Mouse (Mus musculus) lung, embryonic 15.5 days (tissue): Measurements from ENCODE around the gene Fyb2. TPM values are rescaled to one million over a fixed set of nuclear protein-coding genes. Genes with fewer than 3 reads are reported as not detected.

Experiments used
- ATAC-seq: fragments of 200-750 bp; cut with Nextera tagmentation; 2 replicates; pipeline ENCODE4 v1.8.0; 2017; ENCODE audit warnings: moderate number of reproducible peaks, borderline replicate concordance; ENCODE audit not compliant: low FRiP score, low TSS enrichment; ENCODE audit errors: extremely low read depth
- H3K27ac ChIP-seq: fragments of 300-500 bp; sonication (generic); 2 replicates; pipeline ENCODE4 v1.5.1; 2015; ENCODE audit warnings: moderate library complexity, mild to moderate bottlenecking, inconsistent platforms
- H3K27me3 ChIP-seq: fragments of 300-500 bp; sonication (generic); 2 replicates; pipeline ENCODE4 v1.6.1; 2015; ENCODE audit warnings: inconsistent platforms
- H3K36me3 ChIP-seq: fragments of 300-500 bp; sonication (generic); 2 replicates; pipeline ENCODE4 v1.6.1; 2015; ENCODE audit warnings: inconsistent platforms
- H3K4me1 ChIP-seq: fragments of 300-500 bp; sonication (generic); 2 replicates; pipeline ENCODE4 v1.6.1; 2015; ENCODE audit warnings: inconsistent platforms
- H3K4me2 ChIP-seq: fragments of 300-500 bp; sonication (generic); 2 replicates; pipeline ENCODE4 v1.6.1; 2015; ENCODE audit warnings: inconsistent platforms, mild to moderate bottlenecking, moderate library complexity
- H3K4me3 ChIP-seq: fragments of 300-500 bp; sonication (generic); 2 replicates; pipeline ENCODE4 v1.5.1; 2015; ENCODE audit warnings: mild to moderate bottlenecking, inconsistent platforms
- H3K9ac ChIP-seq: fragments of 300-500 bp; sonication (generic); 2 replicates; pipeline ENCODE4 v1.6.1; 2015; ENCODE audit warnings: inconsistent platforms
- H3K9me3 ChIP-seq: fragments of 300-500 bp; sonication (generic); 2 replicates; pipeline ENCODE4 v1.6.1; 2016; ENCODE audit warnings: inconsistent platforms
- WGBS: fragments of 180-500 bp; shearing (Covaris S2); methylation state at CpG from one replicate; pipeline ENCODE4 v1.1.7; 2015; 5-methylcytosine and 5-hydroxymethylcytosine counted together
- polyA plus RNA-seq: library from polyadenylated mRNA; unstranded; fragments of >200 nt; fragmentation: Nextera tagmentation; extraction: Ambion mirVana; gene quantifications from 2 replicates; pipeline ENCODE4 v1.2.1, GENCODE M21; 2015

The Fyb2 gene
- polyA plus RNA-seq, 1 experiment from 2014 or later = 0.26 TPM

DNA sequence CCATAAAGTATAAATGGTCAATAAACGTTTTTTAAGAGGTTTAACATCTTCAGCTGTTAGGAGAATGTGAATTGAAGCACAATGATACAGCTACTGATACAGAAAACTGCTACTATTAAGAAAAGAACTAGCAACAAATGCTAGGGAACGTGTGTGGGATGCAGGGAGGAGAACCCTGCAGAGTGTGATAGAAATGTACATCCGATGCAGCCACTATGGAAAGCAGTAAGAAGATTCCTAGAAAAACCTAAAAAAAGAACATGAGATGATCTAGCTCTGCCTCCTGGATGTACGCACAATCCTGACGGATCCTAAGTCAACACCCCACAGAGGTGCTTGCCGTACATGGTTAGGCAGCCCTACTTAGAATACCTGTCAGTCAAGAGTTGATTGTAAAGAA, 114.0 kb downstream of the Fyb2 start:
- no peak for ATAC-seq
- no peaks in the 10 kb centered on the region for H3K9me3 ChIP-seq
- H3K27ac ChIP-seq = no peak overlapping the region
- no peak overlapping the region for H3K4me2 ChIP-seq
- no peaks in the 10 kb centered on the region for H3K36me3 ChIP-seq
- H3K4me3 ChIP-seq = no peak overlapping the region
- no peaks in the 10 kb centered on the region for H3K27me3 ChIP-seq
- WGBS = 66% methylated on average over 6 of the region's 6 CpGs
- H3K9ac ChIP-seq = no peak overlapping the region
- no peaks in the 10 kb centered on the region for H3K4me1 ChIP-seq

- H3K9ac ChIP-seq = no peak overlapping the region
- H3K27me3 ChIP-seq = no peaks in the 10 kb centered on the region
- no peaks in the 10 kb centered on the region for H3K36me3 ChIP-seq
- no peak overlapping the region for H3K27ac ChIP-seq
- no peak overlapping the region for H3K4me3 ChIP-seq
- H3K9me3 ChIP-seq = no peaks in the 10 kb centered on the region
- WGBS = 49% methylated on average over 8 of the region's 8 CpGs
- H3K4me2 ChIP-seq = no peak overlapping the region
- H3K4me1 ChIP-seq = no peaks in the 10 kb centered on the region
- ATAC-seq = no peak
These were observed 117.8 kb downstream of the Fyb2 start for GRCm38 (mm10) chr4:105031104-105031503.

DNA sequence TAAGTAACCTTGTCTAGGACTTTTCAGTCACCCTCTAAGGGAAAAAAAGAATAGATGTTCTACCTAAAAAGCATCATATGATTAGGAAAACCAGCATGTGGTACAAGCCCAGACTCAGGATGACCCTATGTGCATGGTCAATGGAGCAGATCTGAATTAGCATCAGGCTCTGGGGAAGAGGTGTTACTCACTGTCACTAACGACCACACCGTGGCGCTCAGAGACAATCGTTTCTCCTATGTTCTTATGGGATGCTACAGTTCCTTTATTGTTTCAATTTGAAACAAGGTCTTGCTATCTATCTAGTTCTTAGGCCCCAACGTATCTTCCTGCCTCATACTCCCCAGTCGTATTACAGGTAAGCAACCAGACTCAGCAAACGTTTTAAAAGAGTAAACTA, 119.9 kb downstream of the Fyb2 start:
- no peak overlapping the region for H3K4me3 ChIP-seq
- no peak overlapping the region for H3K27ac ChIP-seq
- H3K4me1 ChIP-seq = no peaks in the 10 kb centered on the region
- H3K9me3 ChIP-seq = no peaks in the 10 kb centered on the region
- no peaks in the 10 kb centered on the region for H3K36me3 ChIP-seq
- no peak overlapping the region for H3K4me2 ChIP-seq
- no peaks in the 10 kb centered on the region for H3K27me3 ChIP-seq
- WGBS = 54% methylated on average over 7 of the region's 7 CpGs
- no peak overlapping the region for H3K9ac ChIP-seq
- ATAC-seq = no peak

DNA sequence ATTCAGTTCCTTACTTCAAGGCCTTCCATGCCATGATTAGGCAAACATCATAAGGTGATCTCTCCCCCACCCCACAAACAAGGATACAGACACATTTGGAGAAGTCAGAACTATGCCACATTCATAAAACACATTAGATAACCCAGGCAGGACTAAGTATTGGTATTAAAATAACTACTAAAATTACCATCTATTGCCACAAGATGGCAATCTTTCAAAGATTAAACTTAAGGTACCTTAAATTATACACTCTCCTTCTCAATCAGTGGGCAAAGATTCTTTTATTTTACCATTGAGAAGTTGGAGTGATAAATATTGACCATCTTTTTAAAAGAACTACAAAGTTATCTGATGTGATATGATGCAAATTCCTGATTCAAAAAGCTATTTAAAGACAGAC, 121.0 kb downstream of the Fyb2 start:
- Histone ChIP-seq H3K4me1 (no peaks in the 10 kb centered on the region), H3K4me2 (no peak overlapping the region), H3K27me3 (no peaks in the 10 kb centered on the region), H3K9ac (no peak overlapping the region), H3K36me3 (no peaks in the 10 kb centered on the region), H3K27ac (no peak overlapping the region), H3K9me3 (no peaks in the 10 kb centered on the region), H3K4me3 (no peak overlapping the region)
- ATAC-seq = no peak

GRCm38 (mm10) chr4:105050041-105050440, 136.8 kb downstream of the Fyb2 start:
- 66% methylated on average over 1 of the region's 1 CpGs for WGBS

GRCm38 (mm10) chr4:105051291-105051690, 138.0 kb downstream of the Fyb2 start:
- Histone ChIP-seq H3K4me1 (no peaks in the 10 kb centered on the region), H3K27ac (no peak overlapping the region), H3K36me3 (no peaks in the 10 kb centered on the region), H3K9ac (no peak overlapping the region), H3K9me3 (no peaks in the 10 kb centered on the region), H3K4me2 (no peak overlapping the region), H3K4me3 (no peak overlapping the region), H3K27me3 (no peaks in the 10 kb centered on the region)
- WGBS = 87% methylated on average over 5 of the region's 5 CpGs
- ATAC-seq = no peak

More at GRCm38 (mm10) chr4:105050041-105050440, 136.8 kb downstream of the Fyb2 start:
- Histone ChIP-seq H3K27me3 (no peaks in the 10 kb centered on the region), H3K9ac (no peak overlapping the region), H3K36me3 (no peaks in the 10 kb centered on the region), H3K9me3 (no peaks in the 10 kb centered on the region), H3K4me3 (no peak overlapping the region), H3K4me1 (no peaks in the 10 kb centered on the region), H3K27ac (no peak overlapping the region), H3K4me2 (no peak overlapping the region)
- ATAC-seq = no peak

Other genes with a start within 250 kb of the Fyb2 start
- 0.06 and 0.48 TPM in 2 replicates for gene C8b, start 147.1 kb upstream of the Fyb2 start, polyA plus RNA-seq
- gene Gm17662, start 56.1 kb upstream of the Fyb2 start, polyA plus RNA-seq = not detected in 2 replicates
- gene C8a, start 37.1 kb upstream of the Fyb2 start, polyA plus RNA-seq = 0.04 TPM in 1 of 2 replicates, not detected in the other
- 1.7 and 2.4 TPM in 2 replicates for gene Prkaa2, start 196.4 kb downstream of the Fyb2 start, polyA plus RNA-seq
- 78.4 and 85.4 TPM in 2 replicates for gene Plpp3, start 243.9 kb downstream of the Fyb2 start, polyA plus RNA-seq